Mouse (Mus musculus): ENCODE measurements around the gene Abcb8. TPM values are rescaled to one million over a fixed set of nuclear protein-coding genes. Genes with fewer than 3 reads are reported as not detected.

The Abcb8 gene
- 16.8 and 24.1 TPM in 2 replicates for polyA plus RNA-seq (2012; ENCODE audit: insufficient read depth, insufficient read length, missing spikeins)

- peaks cover 33% of the 10 kb centered on the region for H3K4me1 ChIP-seq (ENCODE audit: control insufficient read depth, insufficient read depth, low read length)
These were observed at the start of gene Abcb8 for GRCm38 (mm10) chr5:24393392-24393997. Gene Abcb8, plus strand, starts transcription at chr5:24393663.

DNA sequence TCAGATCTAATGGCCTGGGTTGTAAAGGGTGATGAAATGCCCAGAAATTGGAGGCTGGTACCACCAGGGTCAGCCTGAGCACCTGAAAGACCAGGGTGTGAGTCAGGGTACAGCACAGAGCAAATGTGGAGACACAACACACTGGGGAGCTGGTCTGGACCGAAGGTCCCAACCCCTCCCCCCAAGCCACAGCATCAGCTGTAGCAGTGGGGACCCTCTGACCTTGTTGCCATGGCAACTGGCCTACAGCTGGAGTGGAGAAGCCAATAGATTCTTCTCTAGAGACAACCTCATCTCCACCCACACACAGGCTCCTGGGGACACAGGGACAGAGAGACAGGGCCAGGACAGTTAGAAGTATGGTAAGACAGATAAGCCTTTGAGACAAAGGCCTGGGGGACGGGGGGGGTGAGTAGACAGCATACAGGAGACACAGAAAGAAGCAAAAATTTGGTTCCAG is 49.5 kb upstream of the Abcb8 start:
- H3K27ac ChIP-seq (ENCODE audit: insufficient read depth, low read depth, low read length): no peak overlapping the region
- no peaks in the 10 kb centered on the region for H3K4me1 ChIP-seq (ENCODE audit: control insufficient read depth, insufficient read depth, low read length)
- H3K4me3 ChIP-seq (ENCODE audit: insufficient read depth, low read length): no peak overlapping the region
- TF ChIP-seq POLR2A (IDR thresholded peaks at IDR 0.05; ENCODE audit: borderline replicate concordance, low read depth, low read length) (no peak), CTCF (IDR thresholded peaks at IDR 0.05; ENCODE audit: low read depth, low read length) (no peak)

More at GRCm38 (mm10) chr5:24393392-24393997, at the start of gene Abcb8:
- TF ChIP-seq POLR2A (IDR thresholded peaks at IDR 0.05; ENCODE audit: borderline replicate concordance, low read depth, low read length): no peak
- peak; percentile 61; the same call in 1 of the 2 replicates for TF ChIP-seq CTCF (IDR thresholded peaks at IDR 0.05; ENCODE audit: low read depth, low read length)
- peak within 1 kb of the TSS; percentile 73 for H3K4me3 ChIP-seq (ENCODE audit: insufficient read depth, low read length)
- peak within 1 kb of the TSS; percentile 82 for H3K27ac ChIP-seq (ENCODE audit: insufficient read depth, low read depth, low read length)

- Histone ChIP-seq H3K4me3 (ENCODE audit: insufficient read depth, low read length) (no peak overlapping the region), H3K27ac (ENCODE audit: insufficient read depth, low read depth, low read length) (no peak overlapping the region), H3K4me1 (ENCODE audit: control insufficient read depth, insufficient read depth, low read length) (no peaks in the 10 kb centered on the region)
- no peak for TF ChIP-seq CTCF (IDR thresholded peaks at IDR 0.05; ENCODE audit: low read depth, low read length)
- no peak for TF ChIP-seq POLR2A (IDR thresholded peaks at IDR 0.05; ENCODE audit: borderline replicate concordance, low read depth, low read length)
These were observed 48.9 kb upstream of the Abcb8 start for GRCm38 (mm10) chr5:24344477-24345051.

DNA sequence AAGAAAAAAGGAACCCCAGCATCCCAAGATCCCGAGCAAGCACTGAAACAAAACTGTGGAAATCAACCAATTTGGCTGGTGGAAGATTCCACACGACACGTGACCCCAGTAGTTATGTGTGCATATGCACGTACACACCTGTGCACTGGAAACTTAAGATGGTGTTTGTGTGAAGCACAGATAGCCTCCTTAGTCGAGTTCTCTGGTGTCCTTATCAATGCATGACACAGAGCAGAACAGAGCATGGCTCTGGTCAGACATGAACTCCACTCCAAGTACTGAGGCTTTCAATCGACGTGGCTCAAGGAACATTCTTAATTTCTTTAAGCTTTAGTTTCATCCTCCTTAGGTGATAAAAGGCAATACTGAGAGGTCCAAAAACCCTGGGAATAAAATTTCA is 47.1 kb upstream of the Abcb8 start:
- no peak overlapping the region for H3K4me3 ChIP-seq (ENCODE audit: insufficient read depth, low read length)
- no peak overlapping the region for H3K27ac ChIP-seq (ENCODE audit: insufficient read depth, low read depth, low read length)
- H3K4me1 ChIP-seq (ENCODE audit: control insufficient read depth, insufficient read depth, low read length): no peaks in the 10 kb centered on the region
- TF ChIP-seq CTCF (IDR thresholded peaks at IDR 0.05; ENCODE audit: low read depth, low read length) (no peak), POLR2A (IDR thresholded peaks at IDR 0.05; ENCODE audit: borderline replicate concordance, low read depth, low read length) (no peak)

DNA sequence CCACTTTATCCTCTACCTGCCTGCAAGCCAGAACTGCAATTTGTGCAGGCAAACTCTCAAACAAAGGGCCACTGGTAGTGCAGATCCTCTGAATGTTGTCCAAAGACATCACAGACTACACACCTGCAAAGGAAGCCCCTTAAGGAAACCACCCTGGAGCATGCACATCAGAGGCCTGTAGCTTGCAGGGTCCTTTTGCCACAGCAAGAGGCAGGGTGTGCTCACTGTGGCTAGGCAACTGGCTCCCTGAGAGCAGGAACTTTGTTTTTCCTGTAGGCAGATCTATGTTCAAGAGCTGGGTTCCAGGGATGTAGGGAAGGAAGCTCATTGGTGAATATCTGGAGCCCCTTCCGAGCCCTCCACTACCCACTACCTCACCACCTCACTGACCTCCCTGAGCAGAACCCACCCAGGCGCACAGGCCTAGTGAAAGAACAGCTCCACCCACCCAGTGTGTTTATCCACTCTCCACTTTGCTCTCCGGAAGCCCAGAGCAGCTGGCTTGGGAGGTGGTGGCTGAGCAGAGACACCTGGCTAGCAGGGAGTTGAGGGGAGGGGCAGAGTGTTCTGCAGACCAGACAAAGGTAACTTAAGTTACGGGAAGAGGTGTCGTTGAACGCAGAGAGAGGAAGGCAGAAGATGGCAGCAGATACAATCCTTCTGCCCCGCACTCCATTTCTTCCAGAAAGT is 46.1 kb upstream of the Abcb8 start:
- Histone ChIP-seq H3K4me3 (ENCODE audit: insufficient read depth, low read length) (no peak overlapping the region), H3K4me1 (ENCODE audit: control insufficient read depth, insufficient read depth, low read length) (no peaks in the 10 kb centered on the region), H3K27ac (ENCODE audit: insufficient read depth, low read depth, low read length) (no peak overlapping the region)
- TF ChIP-seq POLR2A (IDR thresholded peaks at IDR 0.05; ENCODE audit: borderline replicate concordance, low read depth, low read length): no peak
- no peak for TF ChIP-seq CTCF (IDR thresholded peaks at IDR 0.05; ENCODE audit: low read depth, low read length)

- Histone ChIP-seq H3K27ac (ENCODE audit: insufficient read depth, low read depth, low read length) (no peak overlapping the region), H3K4me3 (ENCODE audit: insufficient read depth, low read length) (peak overlapping the region; percentile 67), H3K4me1 (ENCODE audit: control insufficient read depth, insufficient read depth, low read length) (no peaks in the 10 kb centered on the region)
- TF ChIP-seq CTCF (IDR thresholded peaks at IDR 0.05; ENCODE audit: low read depth, low read length) (no peak), POLR2A (IDR thresholded peaks at IDR 0.05; ENCODE audit: borderline replicate concordance, low read depth, low read length) (no peak)
These were observed 45.3 kb upstream of the Abcb8 start for GRCm38 (mm10) chr5:24348128-24348527.

- TF ChIP-seq CTCF (IDR thresholded peaks at IDR 0.05; ENCODE audit: low read depth, low read length) (no peak), POLR2A (IDR thresholded peaks at IDR 0.05; ENCODE audit: borderline replicate concordance, low read depth, low read length) (no peak)
- Histone ChIP-seq H3K4me1 (ENCODE audit: control insufficient read depth, insufficient read depth, low read length) (no peaks in the 10 kb centered on the region), H3K4me3 (ENCODE audit: insufficient read depth, low read length) (peak overlapping the region; percentile 67), H3K27ac (ENCODE audit: insufficient read depth, low read depth, low read length) (no peak overlapping the region)
These were observed 44.9 kb upstream of the Abcb8 start for GRCm38 (mm10) chr5:24348546-24348945.

DNA sequence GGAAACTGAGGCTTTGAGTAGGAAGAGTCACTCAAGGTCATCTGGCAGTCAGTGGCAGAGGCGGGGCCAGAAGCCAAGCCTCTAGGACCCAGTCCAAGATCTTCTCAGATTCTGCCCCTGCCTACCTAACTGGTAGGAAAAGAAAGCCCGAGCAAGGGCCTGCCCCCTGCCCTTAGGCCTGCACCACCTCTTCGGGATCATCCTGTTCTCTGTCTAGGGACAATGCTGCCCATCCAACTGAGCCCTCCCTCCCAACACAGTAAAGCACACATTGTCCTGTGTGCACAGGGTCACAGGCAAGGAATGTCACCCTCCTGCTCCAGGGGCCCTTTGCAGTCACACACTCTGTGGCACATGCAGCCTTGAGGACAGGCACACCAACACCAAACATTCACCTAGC is 43.4 kb upstream of the Abcb8 start:
- Histone ChIP-seq H3K4me3 (ENCODE audit: insufficient read depth, low read length) (no peak overlapping the region), H3K4me1 (ENCODE audit: control insufficient read depth, insufficient read depth, low read length) (no peaks in the 10 kb centered on the region), H3K27ac (ENCODE audit: insufficient read depth, low read depth, low read length) (no peak overlapping the region)
- TF ChIP-seq POLR2A (IDR thresholded peaks at IDR 0.05; ENCODE audit: borderline replicate concordance, low read depth, low read length) (no peak), CTCF (IDR thresholded peaks at IDR 0.05; ENCODE audit: low read depth, low read length) (no peak)

- TF ChIP-seq POLR2A (IDR thresholded peaks at IDR 0.05; ENCODE audit: borderline replicate concordance, low read depth, low read length) (no peak), CTCF (IDR thresholded peaks at IDR 0.05; ENCODE audit: low read depth, low read length) (no peak)
- Histone ChIP-seq H3K4me3 (ENCODE audit: insufficient read depth, low read length) (no peak overlapping the region), H3K27ac (ENCODE audit: insufficient read depth, low read depth, low read length) (no peak overlapping the region), H3K4me1 (ENCODE audit: control insufficient read depth, insufficient read depth, low read length) (no peaks in the 10 kb centered on the region)
These were observed 42.8 kb upstream of the Abcb8 start for GRCm38 (mm10) chr5:24350531-24351250.

All from bone marrow macrophage, adult 2 months (primary cell).